Mouse (Mus musculus): ENCODE data around the gene Acss1. TPM values are rescaled to one million over a fixed set of nuclear protein-coding genes. Genes with fewer than 3 reads are reported as not detected.

Gene Acss1
- polyA plus RNA-seq, 1 experiment = 0.47 TPM

DNA sequence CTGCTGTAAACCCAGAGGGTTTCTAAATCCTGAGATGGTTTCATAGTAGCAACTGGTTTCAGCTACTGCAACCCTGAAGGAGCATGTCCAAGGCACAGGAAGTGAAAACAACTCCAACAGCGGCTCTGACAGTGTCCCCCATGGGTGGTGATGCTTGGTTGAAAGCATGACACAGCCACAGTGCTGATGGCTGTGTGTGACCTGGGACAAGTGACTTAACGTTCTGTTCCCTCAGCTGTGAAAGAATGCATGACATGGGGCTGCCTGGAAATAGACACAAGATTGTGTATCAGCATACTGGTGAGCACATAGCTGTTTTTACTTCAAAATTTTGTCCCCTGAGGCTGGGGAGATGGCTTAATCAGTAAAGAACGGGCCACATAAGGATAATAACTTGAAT, 46.6 kb downstream of the Acss1 start:
- Histone ChIP-seq H3K27ac (ENCODE audit: insufficient read depth, low read length) (no peak overlapping the region), H3K4me3 (ENCODE audit: insufficient read depth, low read length) (no peak overlapping the region), H3K4me1 (ENCODE audit: control insufficient read depth, insufficient read depth, low read length) (no peaks in the 10 kb centered on the region)
- TF ChIP-seq POLR2A (IDR thresholded peaks at IDR 0.05; ENCODE audit: low read depth, low read length) (no peak), CTCF (IDR thresholded peaks at IDR 0.05; ENCODE audit: borderline replicate concordance, insufficient read depth, low read length) (no peak)

DNA sequence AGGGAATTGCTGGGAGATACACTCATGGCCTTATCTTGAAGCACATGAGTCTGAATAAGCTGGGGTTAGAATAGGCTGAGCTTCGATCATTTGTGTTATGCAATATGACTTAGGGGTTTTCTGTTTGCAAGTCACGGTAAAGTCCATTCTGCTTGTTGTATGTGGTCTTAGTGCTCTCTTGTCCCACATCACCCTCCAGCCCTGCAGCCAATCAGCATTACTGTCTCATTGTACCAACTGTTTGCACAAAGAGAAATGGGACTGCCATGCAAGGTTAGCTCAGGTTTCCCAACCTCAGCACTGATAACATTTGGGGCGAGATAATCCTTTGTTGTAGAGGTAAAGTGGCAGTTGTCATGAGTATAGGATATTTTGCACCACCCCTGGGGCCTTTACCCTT, 58.2 kb downstream of the Acss1 start:
- no peak for TF ChIP-seq POLR2A (IDR thresholded peaks at IDR 0.05; ENCODE audit: low read depth, low read length)
- TF ChIP-seq CTCF (IDR thresholded peaks at IDR 0.05; ENCODE audit: borderline replicate concordance, insufficient read depth, low read length) = no peak
- Histone ChIP-seq H3K4me3 (ENCODE audit: insufficient read depth, low read length) (no peak overlapping the region), H3K4me1 (ENCODE audit: control insufficient read depth, insufficient read depth, low read length) (no peaks in the 10 kb centered on the region), H3K27ac (ENCODE audit: insufficient read depth, low read length) (no peak overlapping the region)

DNA sequence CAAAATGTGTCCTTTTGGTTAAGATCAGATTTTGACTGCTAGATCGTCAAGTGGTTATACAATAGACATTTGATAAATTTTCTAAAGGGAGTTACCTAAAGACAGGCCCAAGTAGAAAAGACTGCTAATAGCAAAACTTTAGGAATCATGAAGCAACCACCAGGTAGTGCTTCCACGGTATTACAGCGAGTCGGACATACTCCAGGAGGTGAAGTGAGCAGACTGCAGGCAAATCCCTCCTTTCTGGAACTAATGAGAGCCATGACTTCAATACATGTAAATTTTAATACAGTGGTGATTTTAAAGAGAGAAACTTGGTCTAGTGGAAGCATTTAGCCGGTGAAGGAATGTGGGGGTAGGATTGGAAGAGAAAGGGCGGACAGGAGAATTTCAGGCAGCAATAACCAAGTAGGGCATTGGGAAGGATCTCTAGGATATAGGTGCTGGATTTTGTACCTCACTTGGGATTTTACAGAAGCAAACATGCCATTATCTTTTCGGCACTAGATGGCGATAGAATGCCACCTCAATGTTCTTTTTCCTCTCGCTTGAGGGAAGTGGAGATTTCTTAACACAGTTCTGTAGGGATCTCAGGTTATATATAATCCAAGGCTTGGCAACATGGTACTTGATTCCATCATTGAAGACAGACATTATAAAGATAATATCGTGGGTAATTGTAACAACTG, 59.3 kb downstream of the Acss1 start:
- peak overlapping the region; percentile 95 for H3K4me3 ChIP-seq (ENCODE audit: insufficient read depth, low read length)
- no peak for TF ChIP-seq CTCF (IDR thresholded peaks at IDR 0.05; ENCODE audit: borderline replicate concordance, insufficient read depth, low read length)
- no peak for TF ChIP-seq POLR2A (IDR thresholded peaks at IDR 0.05; ENCODE audit: low read depth, low read length)
- no peak overlapping the region for H3K27ac ChIP-seq (ENCODE audit: insufficient read depth, low read length)
- H3K4me1 ChIP-seq (ENCODE audit: control insufficient read depth, insufficient read depth, low read length) = no peaks in the 10 kb centered on the region

DNA sequence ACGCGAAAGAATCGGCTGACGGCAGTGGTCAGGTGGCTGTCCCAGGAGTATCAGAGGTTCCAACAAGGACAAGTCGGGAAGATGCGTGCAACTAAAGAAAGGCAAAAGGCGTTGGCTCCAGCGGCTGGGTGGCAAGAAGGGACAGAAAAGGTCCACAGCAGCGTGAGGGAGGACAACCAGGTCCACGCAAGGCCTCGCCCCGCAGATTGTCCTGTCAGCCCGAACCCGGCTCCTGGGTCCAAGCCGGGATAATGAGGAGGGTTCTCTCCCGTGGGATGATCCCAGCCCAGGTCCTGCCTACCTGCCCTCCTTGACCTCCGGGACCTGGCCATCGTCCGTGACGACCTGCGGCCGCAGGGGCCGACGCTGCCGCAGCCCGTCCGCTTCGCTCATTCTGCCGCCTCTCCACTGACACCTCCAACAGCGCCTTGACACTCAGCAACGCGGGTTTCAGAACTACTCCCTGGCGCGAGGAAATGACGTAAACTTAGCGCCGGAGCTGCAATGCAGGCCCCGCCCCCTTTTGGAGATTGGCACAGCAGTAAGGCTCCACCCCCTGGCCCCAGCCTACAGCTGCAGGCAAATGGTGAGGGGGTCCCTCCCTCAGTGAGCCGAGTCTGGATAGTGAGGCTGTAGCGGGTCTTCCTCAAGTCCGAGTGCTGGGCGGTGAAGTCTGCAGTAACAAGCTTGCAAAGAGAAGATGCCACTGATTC, 60.1 kb downstream of the Acss1 start, which contains the start of gene Apmap:
Gene Apmap (minus strand): TSS at position 481 of the 713 bp plus-strand sequence.
- TF ChIP-seq CTCF (IDR thresholded peaks at IDR 0.05; ENCODE audit: borderline replicate concordance, insufficient read depth, low read length) (no peak), POLR2A (IDR thresholded peaks at IDR 0.05; ENCODE audit: low read depth, low read length) (peak; percentile 90)
- H3K4me3 ChIP-seq (ENCODE audit: insufficient read depth, low read length) = peak within 1 kb of the TSS; percentile 95
- H3K4me1 ChIP-seq (ENCODE audit: control insufficient read depth, insufficient read depth, low read length) = no peaks in the 10 kb centered on the region
- H3K27ac ChIP-seq (ENCODE audit: insufficient read depth, low read length) = no peak within 1 kb of the TSS

DNA sequence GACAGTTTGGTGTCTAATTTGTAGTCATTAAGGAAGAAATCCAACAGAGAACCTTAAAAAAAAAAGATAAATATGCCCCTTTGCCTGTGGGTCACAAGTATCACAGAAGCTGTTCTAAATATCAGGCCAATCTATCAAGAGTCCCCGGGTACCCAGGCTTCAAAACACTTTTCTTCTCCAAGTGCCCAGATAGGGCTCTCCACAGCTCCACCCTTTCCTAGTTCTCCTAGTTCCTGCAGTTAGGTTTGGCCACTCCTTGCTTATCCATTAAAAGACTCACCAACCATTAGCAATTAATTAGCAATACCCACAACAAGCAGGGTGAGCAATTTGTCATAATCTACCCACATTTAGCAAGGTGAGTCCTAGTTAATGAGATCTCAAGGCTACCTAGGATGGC, 61.2 kb downstream of the Acss1 start:
- TF ChIP-seq CTCF (IDR thresholded peaks at IDR 0.05; ENCODE audit: borderline replicate concordance, insufficient read depth, low read length) (no peak), POLR2A (IDR thresholded peaks at IDR 0.05; ENCODE audit: low read depth, low read length) (no peak)
- H3K4me3 ChIP-seq (ENCODE audit: insufficient read depth, low read length) = no peak overlapping the region
- no peaks in the 10 kb centered on the region for H3K4me1 ChIP-seq (ENCODE audit: control insufficient read depth, insufficient read depth, low read length)
- H3K27ac ChIP-seq (ENCODE audit: insufficient read depth, low read length) = no peak overlapping the region

DNA sequence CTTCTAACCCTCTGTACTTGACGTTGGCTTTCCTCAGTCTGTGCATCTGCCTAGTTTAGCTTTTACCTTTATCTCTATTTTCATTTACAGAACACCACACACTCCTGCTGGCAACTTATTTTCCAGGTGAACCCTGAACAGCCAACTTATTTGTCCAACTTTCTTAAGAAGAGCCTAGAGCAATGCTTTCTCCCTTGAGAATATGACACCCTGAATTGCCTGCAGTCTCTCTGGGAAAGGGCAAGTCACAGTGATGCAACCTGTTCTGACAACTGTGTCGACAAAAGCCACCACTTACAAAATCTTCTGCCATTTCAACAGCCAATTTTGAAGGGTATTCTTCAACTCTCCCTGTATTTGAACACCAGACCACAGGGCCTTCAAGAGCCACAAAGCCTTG, 63.5 kb downstream of the Acss1 start:
- no peak overlapping the region for H3K4me3 ChIP-seq (ENCODE audit: insufficient read depth, low read length)
- no peak for TF ChIP-seq POLR2A (IDR thresholded peaks at IDR 0.05; ENCODE audit: low read depth, low read length)
- no peak for TF ChIP-seq CTCF (IDR thresholded peaks at IDR 0.05; ENCODE audit: borderline replicate concordance, insufficient read depth, low read length)
- H3K27ac ChIP-seq (ENCODE audit: insufficient read depth, low read length) = no peak overlapping the region
- H3K4me1 ChIP-seq (ENCODE audit: control insufficient read depth, insufficient read depth, low read length) = no peaks in the 10 kb centered on the region

DNA sequence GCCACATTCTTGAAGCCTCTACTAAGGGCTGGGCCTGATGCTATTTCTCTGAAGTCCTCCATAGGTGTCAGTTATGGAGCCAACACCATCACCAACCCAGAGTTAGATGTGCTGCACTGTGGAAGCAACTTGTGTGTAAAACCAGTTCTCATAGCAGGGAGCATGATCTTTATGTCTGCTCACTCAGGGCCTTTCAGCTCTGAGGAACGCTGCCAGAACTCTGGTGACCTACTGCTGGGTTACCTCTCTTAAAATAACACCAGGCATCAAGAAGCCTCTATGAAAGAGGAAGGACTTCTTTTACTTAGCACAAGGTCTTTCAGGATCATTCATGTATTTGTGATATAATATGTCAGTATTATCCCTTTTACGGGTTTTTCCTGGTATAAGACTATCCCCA, 66.1 kb downstream of the Acss1 start:
- Histone ChIP-seq H3K4me3 (ENCODE audit: insufficient read depth, low read length) (no peak overlapping the region), H3K4me1 (ENCODE audit: control insufficient read depth, insufficient read depth, low read length) (no peaks in the 10 kb centered on the region), H3K27ac (ENCODE audit: insufficient read depth, low read length) (no peak overlapping the region)
- TF ChIP-seq POLR2A (IDR thresholded peaks at IDR 0.05; ENCODE audit: low read depth, low read length) (no peak), CTCF (IDR thresholded peaks at IDR 0.05; ENCODE audit: borderline replicate concordance, insufficient read depth, low read length) (no peak)

DNA sequence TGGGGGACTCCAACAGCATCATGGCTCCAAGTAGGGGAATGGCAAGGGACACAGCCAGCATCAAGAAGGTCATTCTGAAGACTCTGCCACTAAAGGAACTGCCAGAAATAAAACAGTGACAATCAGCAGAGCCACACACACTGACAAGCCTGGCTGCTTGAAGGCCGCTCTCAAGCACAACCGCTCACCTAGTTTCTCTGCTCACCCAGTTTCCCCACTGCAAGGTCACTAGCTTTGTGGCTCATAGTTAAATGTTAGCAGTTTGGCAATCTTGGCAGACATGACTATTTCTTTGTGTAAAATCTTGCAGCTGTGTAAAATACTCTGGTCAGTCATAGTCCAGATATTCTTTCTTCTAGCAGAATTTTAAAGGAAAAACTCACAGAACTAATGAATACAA, 68.0 kb downstream of the Acss1 start:
- Histone ChIP-seq H3K27ac (ENCODE audit: insufficient read depth, low read length) (no peak overlapping the region), H3K4me1 (ENCODE audit: control insufficient read depth, insufficient read depth, low read length) (no peaks in the 10 kb centered on the region)

DNA sequence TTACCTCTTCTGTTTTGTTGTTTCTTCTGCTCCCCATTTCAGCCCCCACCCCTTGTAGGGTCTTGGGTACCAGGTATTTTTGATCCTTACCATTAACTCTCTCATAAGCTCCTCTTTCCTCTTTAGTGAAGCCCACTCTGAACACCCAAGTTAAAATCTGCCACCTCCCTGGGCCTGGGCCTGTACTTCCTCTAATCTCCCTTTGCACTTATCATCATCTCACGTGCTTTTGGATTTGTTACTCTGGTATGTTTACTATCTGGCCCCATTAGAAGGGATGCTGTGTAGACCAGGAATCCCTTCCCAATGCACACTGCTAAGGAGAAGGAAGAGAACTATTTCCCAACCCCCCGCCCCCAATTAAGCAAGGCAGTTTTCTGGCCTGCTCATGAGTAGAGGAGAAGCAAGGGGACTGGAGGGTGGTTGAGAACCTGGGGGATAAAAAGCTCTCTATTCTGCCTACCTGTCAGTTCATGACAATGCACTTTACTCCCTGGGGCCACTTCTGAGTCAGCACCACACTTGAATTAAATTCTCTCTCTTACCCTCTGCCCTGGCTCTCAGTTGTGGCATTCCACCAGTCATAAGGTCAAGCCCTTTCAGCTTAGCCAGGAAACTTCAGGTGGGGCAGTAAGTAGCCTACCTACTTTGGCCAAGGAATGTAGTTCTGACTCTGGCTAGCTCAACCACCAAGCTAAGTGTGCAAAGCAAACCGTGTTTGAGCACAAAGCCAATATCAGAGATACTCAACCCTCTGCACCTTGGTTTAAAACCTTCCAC, 72.7 kb downstream of the Acss1 start:
- Histone ChIP-seq H3K4me3 (ENCODE audit: insufficient read depth, low read length) (no peak overlapping the region), H3K27ac (ENCODE audit: insufficient read depth, low read length) (no peak overlapping the region), H3K4me1 (ENCODE audit: control insufficient read depth, insufficient read depth, low read length) (no peaks in the 10 kb centered on the region)
- TF ChIP-seq POLR2A (IDR thresholded peaks at IDR 0.05; ENCODE audit: low read depth, low read length) (no peak), CTCF (IDR thresholded peaks at IDR 0.05; ENCODE audit: borderline replicate concordance, insufficient read depth, low read length) (no peak)

More for the DNA sequence above, 68.0 kb downstream of the Acss1 start:
- no peak overlapping the region for H3K4me3 ChIP-seq (ENCODE audit: insufficient read depth, low read length)
- TF ChIP-seq POLR2A (IDR thresholded peaks at IDR 0.05; ENCODE audit: low read depth, low read length) = no peak
- no peak for TF ChIP-seq CTCF (IDR thresholded peaks at IDR 0.05; ENCODE audit: borderline replicate concordance, insufficient read depth, low read length)

Measured in embryonic fibroblast, embryonic 13.5 days (primary cell).